Mouse (Mus musculus): ENCODE data around the gene Rhbdl1.

DNA sequence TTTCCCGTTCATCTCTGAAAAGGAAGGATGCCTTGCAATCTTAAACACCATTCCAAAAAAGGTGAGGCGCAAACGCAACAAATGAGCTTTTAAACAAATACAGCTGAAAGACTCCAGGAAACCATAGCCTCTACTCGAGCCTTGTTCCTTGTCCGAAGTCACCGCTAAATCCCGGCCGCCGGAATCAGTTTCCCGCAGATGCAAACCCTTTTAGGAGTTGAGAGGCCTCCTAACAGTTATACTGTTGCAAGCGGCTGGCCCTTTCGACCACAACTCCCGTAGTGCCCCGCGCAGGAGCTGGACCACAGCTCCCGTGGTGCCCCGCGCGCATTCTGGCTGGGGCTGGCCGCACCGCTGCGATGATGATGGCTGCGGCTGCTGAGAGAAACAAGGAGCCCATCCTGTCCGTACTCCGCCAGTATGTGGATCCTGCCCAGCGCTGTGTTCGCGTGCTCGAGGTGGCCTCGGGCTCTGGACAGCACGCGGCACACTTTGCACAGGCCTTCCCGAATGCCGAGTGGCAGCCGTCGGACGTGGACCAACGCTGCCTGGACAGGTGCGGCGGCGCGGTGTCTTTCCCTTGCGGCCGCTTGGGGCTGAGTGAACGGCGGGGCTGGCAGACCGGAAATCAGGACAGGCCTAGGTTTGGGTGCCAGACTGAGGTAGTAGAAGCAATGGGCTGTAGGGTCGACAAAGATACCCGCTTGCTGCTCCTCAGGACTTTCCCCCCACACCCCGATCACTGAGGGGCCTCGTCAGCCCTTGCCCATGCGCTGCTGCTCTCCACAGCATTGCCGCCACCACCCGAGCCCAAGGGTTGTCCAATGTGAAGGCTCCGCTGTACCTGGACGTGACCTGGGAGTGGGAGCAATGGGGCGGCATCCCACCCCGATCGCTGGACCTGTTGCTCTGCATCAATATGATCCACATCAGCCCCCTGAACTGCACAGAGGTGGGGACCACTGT, 38.4 kb upstream of the Rhbdl1 start:
- no peak for TF ChIP-seq CTCF (IDR thresholded peaks at IDR 0.05; ENCODE audit: low read depth, low read length)
- no peak for TF ChIP-seq GATA1 (IDR thresholded peaks at IDR 0.05; ENCODE audit: borderline replicate concordance, low read length)
